ENCODE assay signal across 21 mouse cellular contexts in the genomic region with DNA sequence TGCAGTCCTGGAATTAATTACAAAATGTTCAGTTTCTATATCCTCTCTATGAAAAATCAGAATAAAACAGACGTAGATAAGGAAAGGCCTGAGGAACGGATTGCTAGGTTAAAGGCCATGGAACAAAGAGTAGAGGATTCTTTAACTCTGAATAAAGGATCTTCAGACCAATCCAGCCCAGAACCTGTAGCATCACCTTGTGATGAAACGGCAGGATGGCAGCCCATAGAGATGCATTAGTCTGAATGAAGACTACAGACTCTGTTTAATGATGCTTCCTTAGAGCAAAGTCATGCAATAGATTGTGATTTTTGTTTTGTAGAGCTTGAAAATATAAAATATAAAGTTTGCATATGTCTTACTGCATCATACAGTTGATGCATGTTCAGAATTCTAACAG. TPM values are rescaled to one million over a fixed set of nuclear protein-coding genes. Genes with fewer than 3 reads are reported as not detected.
DNase-seq lines count a peak whose midpoint lies in the region; ATAC-seq and TF ChIP-seq lines count a peak whose summit lies in the region.
"Had no signal": no experiment of that assay in that cellular context is flagged by ENCODE, and none has a peak within 500 bp of the region (broad histone marks: within the 10 kb centered on the region; RNA-seq: fewer than 3 reads in every experiment).

No protein-coding gene starts in this region.

- no peak for ATAC-seq in heart, postnatal 0 days (ENCODE audit: insufficient read depth, low read depth)
- no peak for ATAC-seq in midbrain, postnatal 0 days (ENCODE audit: low FRiP score)
- ATAC-seq in midbrain, embryonic 14.5 days (ENCODE audit: low FRiP score, low TSS enrichment), result no peak
- ATAC-seq: forebrain, embryonic 14.5 days; inflammation-experienced regulatory T-cells, adult 6 months had no signal

- H3K9me3 ChIP-seq in heart, postnatal 0 days (replicated peaks; ENCODE audit: control insufficient read depth, low read length), result no peaks in the 10 kb centered on the region
- no peaks in the 10 kb centered on the region for H3K9me3 ChIP-seq in heart, embryonic 10.5 days
- no peaks in the 10 kb centered on the region for H3K9me3 ChIP-seq in midbrain, postnatal 0 days (ENCODE audit: low read length)
- H3K9me3 ChIP-seq in midbrain, embryonic 14.5 days (ENCODE audit: control insufficient read depth, low read length), result no peaks in the 10 kb centered on the region
- H3K9me3 ChIP-seq: embryonic facial prominence, embryonic 15.5 days; forebrain, embryonic 10.5 days; hindbrain, embryonic 10.5 days had no signal

- H3K4me2 ChIP-seq in heart, postnatal 0 days (ENCODE audit: low read depth, low read length), result no peak overlapping the region
- H3K4me2 ChIP-seq in midbrain, postnatal 0 days (ENCODE audit: low read depth, low read length, poor library complexity, severe bottlenecking), result no peak overlapping the region
- H3K4me2 ChIP-seq in midbrain, embryonic 14.5 days (ENCODE audit: low read length), result no peak overlapping the region
- H3K4me2 ChIP-seq: embryonic facial prominence, embryonic 15.5 days; hindbrain, embryonic 14.5 days had no signal

- DNase-seq in heart, postnatal 0 days (ENCODE audit: low spot score), result no peak
- no peak for DNase-seq in heart, embryonic 10.5 days (ENCODE audit: low spot score)
- DNase-seq in layer of hippocampus, adult 2 months (ENCODE audit: low spot score in 2 of 2), result no peak
- no peak for DNase-seq in layer of hippocampus, postnatal 25 days (ENCODE audit: extremely low spot score in 1 of 2, low spot score in 1 of 2)
- DNase-seq in midbrain, postnatal 0 days (ENCODE audit: low spot score), result no peak
- DNase-seq in midbrain, embryonic 14.5 days, result no peak
- DNase-seq in left cerebral cortex, postnatal 4 days, result no peak
- DNase-seq: adrenal gland, adult 8-10 months; adrenal gland, postnatal 36 days; cerebellum, adult 2 months; cerebellum, postnatal 10 days; embryo, embryonic 11 days; gastrocnemius, postnatal 14 days had no signal

- H3K36me3 ChIP-seq in heart, postnatal 0 days (replicated peaks; ENCODE audit: control insufficient read depth, insufficient read depth, low read length), result no peaks in the 10 kb centered on the region
- no peaks in the 10 kb centered on the region for H3K36me3 ChIP-seq in heart, embryonic 10.5 days
- no peaks in the 10 kb centered on the region for H3K36me3 ChIP-seq in midbrain, postnatal 0 days (ENCODE audit: insufficient read depth, low read length)
- no peaks in the 10 kb centered on the region for H3K36me3 ChIP-seq in midbrain, embryonic 14.5 days (ENCODE audit: control insufficient read depth, insufficient read depth, low read length)
- H3K36me3 ChIP-seq: embryonic facial prominence, embryonic 15.5 days; forebrain, embryonic 10.5 days; G1E; hindbrain, embryonic 10.5 days had no signal

- TF ChIP-seq EP300 in heart, postnatal 0 days (IDR thresholded peaks at IDR 0.05; ENCODE audit: low read depth), result no peak

- no peaks in the 10 kb centered on the region for H3K4me1 ChIP-seq in heart, postnatal 0 days (ENCODE audit: control insufficient read depth, insufficient read depth)
- H3K4me1 ChIP-seq in heart, embryonic 10.5 days, result no peaks in the 10 kb centered on the region
- H3K4me1 ChIP-seq in midbrain, postnatal 0 days (ENCODE audit: insufficient read depth, low read length), result no peaks in the 10 kb centered on the region
- H3K4me1 ChIP-seq in midbrain, embryonic 14.5 days (ENCODE audit: control insufficient read depth, insufficient read depth, low read length), result no peaks in the 10 kb centered on the region
- H3K4me1 ChIP-seq: embryonic facial prominence, embryonic 15.5 days; forebrain, embryonic 10.5 days; hindbrain, embryonic 10.5 days had no signal

- 80% methylated on average over 3 of the region's 3 CpGs for WGBS in heart, postnatal 0 days
- 81% methylated on average over 3 of the region's 3 CpGs for WGBS in heart, embryonic 10.5 days
- 70% methylated on average over 3 of the region's 3 CpGs for WGBS in midbrain, postnatal 0 days
- WGBS in midbrain, embryonic 14.5 days, result 78% methylated on average over 3 of the region's 3 CpGs

- intact Hi-C loops in left cerebral cortex, postnatal 4 days (cut with DNase I), result no loop called here

- no peaks in the 10 kb centered on the region for H3K27me3 ChIP-seq in heart, postnatal 0 days (ENCODE audit: control insufficient read depth, insufficient read depth, low read length)
- peaks cover 15% of the 10 kb centered on the region for H3K27me3 ChIP-seq in heart, embryonic 10.5 days (ENCODE audit: insufficient read depth, poor library complexity, severe bottlenecking)
- no peaks in the 10 kb centered on the region for H3K27me3 ChIP-seq in midbrain, postnatal 0 days (ENCODE audit: insufficient read depth, low read length)
- H3K27me3 ChIP-seq in midbrain, embryonic 14.5 days (ENCODE audit: control insufficient read depth, insufficient read depth, low read length), result no peaks in the 10 kb centered on the region
- H3K27me3 ChIP-seq: embryonic facial prominence, embryonic 15.5 days had no signal

- no peak overlapping the region for H3K27ac ChIP-seq in heart, postnatal 0 days (ENCODE audit: low read depth)
- H3K27ac ChIP-seq in heart, embryonic 10.5 days, result no peak overlapping the region
- H3K27ac ChIP-seq in layer of hippocampus, adult 2 months, result no peak overlapping the region
- H3K27ac ChIP-seq in midbrain, postnatal 0 days (ENCODE audit: low read depth, low read length), result no peak overlapping the region
- no peak overlapping the region for H3K27ac ChIP-seq in midbrain, embryonic 14.5 days (replicated peaks; ENCODE audit: low read depth, low read length)
- H3K27ac ChIP-seq: embryonic facial prominence, embryonic 15.5 days; forebrain, embryonic 10.5 days; hindbrain, embryonic 10.5 days; hindbrain, embryonic 14.5 days had no signal

- H3K9ac ChIP-seq in heart, postnatal 0 days (replicated peaks; ENCODE audit: low read depth, low read length), result no peak overlapping the region
- no peak overlapping the region for H3K9ac ChIP-seq in midbrain, postnatal 0 days (replicated peaks; ENCODE audit: low read length, poor library complexity, severe bottlenecking)
- no peak overlapping the region for H3K9ac ChIP-seq in midbrain, embryonic 14.5 days (replicated peaks; ENCODE audit: low read length)
- H3K9ac ChIP-seq: embryonic facial prominence, embryonic 15.5 days; hindbrain, embryonic 14.5 days had no signal

- TF ChIP-seq CTCF in heart, postnatal 0 days (IDR thresholded peaks at IDR 0.05; ENCODE audit: low read depth), result 0 out of 2 replicates have a peak, but pooled peaks have one; percentile 1
- peak; percentile 53 for TF ChIP-seq CTCF in layer of hippocampus, adult 2 months (conservative IDR thresholded peaks at IDR 0.05)
- TF ChIP-seq CTCF in midbrain, postnatal 0 days (IDR thresholded peaks at IDR 0.05), result peak; percentile 42

- no peak overlapping the region for H3K4me3 ChIP-seq in heart, postnatal 0 days (ENCODE audit: low read depth, low read length)
- H3K4me3 ChIP-seq in heart, embryonic 10.5 days, result no peak overlapping the region
- no peak overlapping the region for H3K4me3 ChIP-seq in layer of hippocampus, adult 2 months
- H3K4me3 ChIP-seq in midbrain, postnatal 0 days (ENCODE audit: low read depth, low read length), result no peak overlapping the region
- H3K4me3 ChIP-seq in midbrain, embryonic 14.5 days (replicated peaks; ENCODE audit: low read depth, low read length), result no peak overlapping the region
- H3K4me3 ChIP-seq: embryonic facial prominence, embryonic 15.5 days; erythroblast, embryonic 14.5 days; forebrain, embryonic 10.5 days; hindbrain, embryonic 10.5 days had no signal

RNA-seq across cellular contexts. Expression of gene Mvb12b, which starts 8.1 kb away (rescaled TPM):
- total RNA-seq in heart, postnatal 0 days (2014; rRNA removed; ENCODE audit: low replicate concordance), result 24.7 and 38.7 TPM in 2 replicates
- 7.7 and 8.7 TPM in 2 replicates for polyA plus RNA-seq in heart, postnatal 0 days (2015; fragmentation: Nextera tagmentation; extraction: Ambion mirVana)
- polyA plus RNA-seq in heart, embryonic 10.5 days (2016; fragmentation: Nextera tagmentation; extraction: Ambion mirVana), result 10.0 and 16.6 TPM in 2 replicates
- 10 to 100 TPM; 82.0 to 83.6 TPM for total RNA-seq in layer of hippocampus, adult 2 months (2021)
- total RNA-seq in layer of hippocampus, postnatal 25 days (2021), result 10 to 100 TPM; 90.6 to 99.8 TPM
- 133 and 155 TPM in 2 replicates for total RNA-seq in midbrain, postnatal 0 days (2014; rRNA removed)
- polyA plus RNA-seq in midbrain, postnatal 0 days (2015; fragmentation: Nextera tagmentation; extraction: Ambion mirVana), result 48.8 and 68.1 TPM in 2 replicates
- polyA plus RNA-seq in midbrain, embryonic 14.5 days (2014; fragmentation: Nextera tagmentation; extraction: Ambion mirVana), result 47.9 and 60.2 TPM in 2 replicates
- 100 to 1,000 TPM; 142 to 149 TPM for total RNA-seq in left cerebral cortex, postnatal 4 days (2021)

Comparison
In these comparisons a context has a peak if more than half of its experiments do, and no peak if none do; other contexts are left out.
1. CTCF ChIP-seq: peak in every context shown above with its lines; median percentile 53 in layer of hippocampus, adult 2 months; 42 in midbrain, postnatal 0 days; 1 in heart, postnatal 0 days.